Mouse (Mus musculus): ENCODE measurements around the gene Kat2a. TPM values are rescaled to one million over a fixed set of nuclear protein-coding genes. Genes with fewer than 3 reads are reported as not detected.
A peak's percentile ranks its signal among the peaks of the same experiment; 100 is the strongest.

The Kat2a gene
- polyA plus RNA-seq, 1 experiment from 2014 or later = 32.6 TPM

- Histone ChIP-seq H3K27me3 (replicated peaks; ENCODE audit: control insufficient read depth, insufficient read depth, low read length) (peaks cover 4% of the 10 kb centered on the region; the same call in 1 of the 2 replicates), H3K27ac (ENCODE audit: low read depth, low read length) (no peak overlapping the region), H3K9ac (ENCODE audit: low read length) (no peak overlapping the region), H3K4me1 (ENCODE audit: control insufficient read depth, insufficient read depth, low read length) (0 out of 2 replicates have a peak, but pooled peaks cover 3% of the 10 kb centered on the region), H3K4me3 (ENCODE audit: low read depth, low read length) (no peak overlapping the region), H3K36me3 (ENCODE audit: control insufficient read depth, insufficient read depth, low read length) (no peaks in the 10 kb centered on the region), H3K4me2 (ENCODE audit: low read length) (no peak overlapping the region), H3K9me3 (replicated peaks; ENCODE audit: control insufficient read depth, low read length) (no peaks in the 10 kb centered on the region)
- 83% methylated on average over 7 of the region's 7 CpGs for WGBS
- no peak for ATAC-seq
- DNase-seq (ENCODE audit: low spot score) = no peak
Measured at GRCm38 (mm10) chr11:100697921-100698320, 14.3 kb downstream of the Kat2a start.

- peaks cover 14% of the 10 kb centered on the region; the same call in 1 of the 2 replicates for H3K27me3 ChIP-seq (replicated peaks; ENCODE audit: control insufficient read depth, insufficient read depth, low read length)
- H3K4me3 ChIP-seq (ENCODE audit: low read depth, low read length) = no peak overlapping the region
- no peaks in the 10 kb centered on the region for H3K36me3 ChIP-seq (ENCODE audit: control insufficient read depth, insufficient read depth, low read length)
- peaks cover 3% of the 10 kb centered on the region; the same call in 1 of the 2 replicates for H3K4me1 ChIP-seq (ENCODE audit: control insufficient read depth, insufficient read depth, low read length)
- WGBS = 37% methylated on average over 5 of the region's 5 CpGs
- no peak overlapping the region for H3K27ac ChIP-seq (ENCODE audit: low read depth, low read length)
- ATAC-seq (no peak), DNase-seq (ENCODE audit: low spot score) (peak; percentile 51)
- H3K9me3 ChIP-seq (replicated peaks; ENCODE audit: control insufficient read depth, low read length) = no peaks in the 10 kb centered on the region
- H3K9ac ChIP-seq (ENCODE audit: low read length) = no peak overlapping the region
- H3K4me2 ChIP-seq (ENCODE audit: low read length) = no peak overlapping the region
Measured at GRCm38 (mm10) chr11:100694926-100695325, 17.3 kb downstream of the Kat2a start.

DNA sequence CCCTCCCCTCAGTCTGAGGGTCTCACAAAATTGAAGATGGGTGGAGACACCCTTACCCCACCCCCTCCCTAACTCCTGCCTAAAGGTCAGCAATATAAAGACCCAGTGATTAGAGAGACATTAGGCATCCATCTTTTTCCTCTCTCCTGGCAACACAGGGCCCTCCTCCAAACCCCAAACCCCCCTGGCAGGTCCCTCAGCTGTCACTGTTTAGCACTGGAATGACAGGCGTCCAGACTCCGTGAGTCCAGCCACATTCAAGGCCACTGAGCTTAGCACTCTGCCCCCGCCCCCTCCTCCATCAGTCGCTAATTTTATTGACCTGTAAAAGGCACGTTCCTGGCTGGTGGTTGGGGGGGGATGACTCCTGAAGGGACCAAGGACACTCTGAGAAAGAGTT is 19.1 kb downstream of the Kat2a start:
- no peak overlapping the region for H3K9ac ChIP-seq (ENCODE audit: low read length)

DNA sequence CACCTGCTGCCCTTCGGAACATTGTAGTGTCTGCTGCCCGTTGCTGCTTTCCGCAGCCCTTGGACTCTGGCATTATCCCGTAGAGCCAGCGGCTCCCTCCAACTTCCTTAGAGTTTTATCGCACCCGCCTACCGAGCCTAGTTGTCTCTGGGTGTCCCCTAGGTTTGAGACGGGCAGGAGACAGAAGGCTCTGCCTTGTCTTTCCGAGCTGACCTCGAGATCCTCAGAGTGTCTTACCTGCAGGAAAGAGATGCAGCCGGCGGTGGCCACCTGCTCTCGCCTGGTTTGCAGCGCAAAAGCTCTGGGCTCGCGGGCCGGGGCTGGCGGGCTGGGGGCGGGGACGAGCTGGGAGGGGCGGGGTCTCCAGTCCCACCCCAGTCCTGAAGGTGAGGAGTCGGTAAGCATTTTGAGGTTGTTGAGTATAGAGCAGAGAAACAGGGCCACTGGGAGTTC is 20.1 kb downstream of the Kat2a start, which contains the start of gene Zfp385c:
TSS of gene Zfp385c (minus strand) at position 292 of the 453 bp plus-strand sequence.
- H3K9me3 ChIP-seq (replicated peaks; ENCODE audit: control insufficient read depth, low read length) = no peaks in the 10 kb centered on the region
- ATAC-seq (no peak), DNase-seq (ENCODE audit: low spot score) (no peak)
- peak within 1 kb of the TSS; percentile 47 for H3K4me2 ChIP-seq (ENCODE audit: low read length)
- peaks cover 14% of the 10 kb centered on the region; the same call in 1 of the 2 replicates for H3K27me3 ChIP-seq (replicated peaks; ENCODE audit: control insufficient read depth, insufficient read depth, low read length)
- no peak within 1 kb of the TSS for H3K27ac ChIP-seq (ENCODE audit: low read depth, low read length)
- 2% methylated on average over 23 of the region's 23 CpGs for WGBS
- H3K36me3 ChIP-seq (ENCODE audit: control insufficient read depth, insufficient read depth, low read length) = no peaks in the 10 kb centered on the region
- H3K9ac ChIP-seq (ENCODE audit: low read length) = peak within 1 kb of the TSS; percentile 40; the same call in 1 of the 2 replicates
- H3K4me3 ChIP-seq (ENCODE audit: low read depth, low read length) = peak within 1 kb of the TSS; percentile 14; the same call in 1 of the 2 replicates
- H3K4me1 ChIP-seq (ENCODE audit: control insufficient read depth, insufficient read depth, low read length) = peaks cover 3% of the 10 kb centered on the region; the same call in 1 of the 2 replicates

More for the DNA sequence above, 19.1 kb downstream of the Kat2a start:
- no peak for DNase-seq (ENCODE audit: low spot score)
- H3K4me2 ChIP-seq (ENCODE audit: low read length) = no peak overlapping the region
- peaks cover 14% of the 10 kb centered on the region; the same call in 1 of the 2 replicates for H3K27me3 ChIP-seq (replicated peaks; ENCODE audit: control insufficient read depth, insufficient read depth, low read length)
- no peak for ATAC-seq
- H3K4me1 ChIP-seq (ENCODE audit: control insufficient read depth, insufficient read depth, low read length) = peaks cover 3% of the 10 kb centered on the region; the same call in 1 of the 2 replicates
- H3K4me3 ChIP-seq (ENCODE audit: low read depth, low read length) = no peak overlapping the region
- WGBS = 27% methylated on average over 5 of the region's 5 CpGs
- no peaks in the 10 kb centered on the region for H3K36me3 ChIP-seq (ENCODE audit: control insufficient read depth, insufficient read depth, low read length)
- H3K9me3 ChIP-seq (replicated peaks; ENCODE audit: control insufficient read depth, low read length) = no peaks in the 10 kb centered on the region
- no peak overlapping the region for H3K27ac ChIP-seq (ENCODE audit: low read depth, low read length)

DNA sequence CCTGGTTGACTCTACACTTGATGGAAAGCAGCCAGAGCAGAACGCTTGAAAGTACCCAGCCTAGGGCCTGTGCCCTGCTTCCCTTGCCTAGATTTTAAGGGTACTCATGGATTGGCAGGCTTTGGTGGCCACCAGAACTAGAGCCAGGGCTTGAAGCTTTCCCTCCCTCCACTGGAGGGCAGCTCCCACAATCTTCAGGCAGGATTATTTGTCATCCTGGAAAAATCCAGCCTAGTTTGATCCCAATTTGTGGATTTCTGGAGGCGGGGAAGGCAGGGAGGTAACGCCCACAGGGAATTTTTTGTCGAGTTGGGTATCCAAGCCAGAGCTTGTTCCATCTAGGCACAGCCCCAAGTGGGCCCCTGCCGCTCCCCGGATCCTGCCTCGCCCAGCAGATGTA is 21.9 kb downstream of the Kat2a start:
- no peaks in the 10 kb centered on the region for H3K9me3 ChIP-seq (replicated peaks; ENCODE audit: control insufficient read depth, low read length)
- ATAC-seq = no peak
- H3K27ac ChIP-seq (ENCODE audit: low read depth, low read length) = no peak overlapping the region
- H3K4me2 ChIP-seq (ENCODE audit: low read length) = no peak overlapping the region
- no peak overlapping the region for H3K4me3 ChIP-seq (ENCODE audit: low read depth, low read length)
- peaks cover 3% of the 10 kb centered on the region; the same call in 1 of the 2 replicates for H3K4me1 ChIP-seq (ENCODE audit: control insufficient read depth, insufficient read depth, low read length)
- WGBS = 73% methylated on average over 7 of the region's 7 CpGs
- no peak for DNase-seq (ENCODE audit: low spot score)
- no peaks in the 10 kb centered on the region for H3K36me3 ChIP-seq (ENCODE audit: control insufficient read depth, insufficient read depth, low read length)
- H3K27me3 ChIP-seq (replicated peaks; ENCODE audit: control insufficient read depth, insufficient read depth, low read length) = peaks cover 14% of the 10 kb centered on the region; the same call in 1 of the 2 replicates
- H3K9ac ChIP-seq (ENCODE audit: low read length) = no peak overlapping the region

GRCm38 (mm10) chr11:100688443-100688842 is 23.8 kb downstream of the Kat2a start:
- H3K9ac ChIP-seq (ENCODE audit: low read length) = no peak overlapping the region
- no peak for ATAC-seq
- no peaks in the 10 kb centered on the region for H3K9me3 ChIP-seq (replicated peaks; ENCODE audit: control insufficient read depth, low read length)
- H3K27ac ChIP-seq (ENCODE audit: low read depth, low read length) = no peak overlapping the region
- 73% methylated on average over 4 of the region's 4 CpGs for WGBS
- no peak overlapping the region for H3K4me3 ChIP-seq (ENCODE audit: low read depth, low read length)
- H3K27me3 ChIP-seq (replicated peaks; ENCODE audit: control insufficient read depth, insufficient read depth, low read length) = peaks cover 14% of the 10 kb centered on the region; the same call in 1 of the 2 replicates
- H3K4me1 ChIP-seq (ENCODE audit: control insufficient read depth, insufficient read depth, low read length) = peaks cover 3% of the 10 kb centered on the region; the same call in 1 of the 2 replicates
- no peaks in the 10 kb centered on the region for H3K36me3 ChIP-seq (ENCODE audit: control insufficient read depth, insufficient read depth, low read length)
- no peak overlapping the region for H3K4me2 ChIP-seq (ENCODE audit: low read length)
- DNase-seq (ENCODE audit: low spot score) = no peak

DNA sequence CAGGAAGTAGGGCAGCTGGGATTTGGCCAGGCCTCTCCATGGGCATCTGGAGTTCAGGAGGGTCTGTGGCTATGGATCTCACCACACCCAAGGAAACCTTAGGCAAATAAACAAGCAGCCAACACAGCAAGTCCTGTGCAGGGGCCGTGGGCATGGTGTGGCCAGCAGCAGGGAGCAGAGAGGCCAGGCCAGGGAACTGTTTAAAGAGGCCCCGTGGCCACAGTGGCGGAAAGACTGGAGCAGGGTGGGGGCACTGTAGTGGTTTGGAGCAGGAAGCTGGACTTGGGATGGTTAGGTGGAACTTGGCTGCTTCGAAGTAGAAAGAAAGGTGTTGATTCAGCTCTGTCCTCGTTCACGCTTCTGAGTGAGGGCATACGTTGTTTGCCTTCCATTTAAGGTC is 25.0 kb downstream of the Kat2a start:
- Histone ChIP-seq H3K4me1 (ENCODE audit: control insufficient read depth, insufficient read depth, low read length) (peaks cover 2% of the 10 kb centered on the region; the same call in 1 of the 2 replicates), H3K27me3 (replicated peaks; ENCODE audit: control insufficient read depth, insufficient read depth, low read length) (peaks cover 6% of the 10 kb centered on the region; the same call in 1 of the 2 replicates)

GRCm38 (mm10) chr11:100685371-100685770 is 26.9 kb downstream of the Kat2a start:
- Histone ChIP-seq H3K9ac (ENCODE audit: low read length) (no peak overlapping the region), H3K27me3 (replicated peaks; ENCODE audit: control insufficient read depth, insufficient read depth, low read length) (no peaks in the 10 kb centered on the region), H3K4me3 (ENCODE audit: low read depth, low read length) (no peak overlapping the region), H3K4me2 (ENCODE audit: low read length) (no peak overlapping the region), H3K36me3 (ENCODE audit: control insufficient read depth, insufficient read depth, low read length) (no peaks in the 10 kb centered on the region), H3K9me3 (replicated peaks; ENCODE audit: control insufficient read depth, low read length) (no peaks in the 10 kb centered on the region), H3K4me1 (ENCODE audit: control insufficient read depth, insufficient read depth, low read length) (no peaks in the 10 kb centered on the region), H3K27ac (ENCODE audit: low read depth, low read length) (no peak overlapping the region)
- WGBS = 90% methylated on average over 3 of the region's 3 CpGs
- no peak for DNase-seq (ENCODE audit: low spot score)
- ATAC-seq = no peak

More for the DNA sequence above, 25.0 kb downstream of the Kat2a start:
- Histone ChIP-seq H3K4me2 (ENCODE audit: low read length) (no peak overlapping the region), H3K9ac (ENCODE audit: low read length) (no peak overlapping the region), H3K4me3 (ENCODE audit: low read depth, low read length) (no peak overlapping the region), H3K36me3 (ENCODE audit: control insufficient read depth, insufficient read depth, low read length) (no peaks in the 10 kb centered on the region), H3K27ac (ENCODE audit: low read depth, low read length) (no peak overlapping the region), H3K9me3 (replicated peaks; ENCODE audit: control insufficient read depth, low read length) (no peaks in the 10 kb centered on the region)
- ATAC-seq = no peak
- DNase-seq (ENCODE audit: low spot score) = no peak
- 88% methylated on average over 7 of the region's 7 CpGs for WGBS

DNA sequence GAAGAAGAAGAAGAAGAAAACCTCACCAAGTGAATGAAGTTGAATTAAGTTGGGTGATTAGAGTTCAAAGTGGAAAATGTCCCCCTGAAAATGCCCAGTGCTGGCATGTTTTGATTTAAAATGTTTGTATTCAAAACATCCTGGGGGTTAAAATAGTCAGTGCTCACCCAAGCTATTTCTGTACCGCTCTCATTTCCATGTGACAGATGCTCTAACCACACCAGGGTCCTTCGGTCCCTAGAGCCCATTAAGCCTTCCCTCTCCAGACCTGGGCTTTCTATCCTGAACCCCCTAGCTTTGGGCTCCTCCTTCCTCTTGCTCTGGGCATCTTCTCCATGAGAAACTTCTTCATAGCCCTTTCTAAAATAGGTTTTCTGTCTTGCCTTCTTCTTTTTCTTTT is 28.2 kb downstream of the Kat2a start:
- H3K36me3 ChIP-seq (ENCODE audit: control insufficient read depth, insufficient read depth, low read length) = no peaks in the 10 kb centered on the region
- H3K27me3 ChIP-seq (replicated peaks; ENCODE audit: control insufficient read depth, insufficient read depth, low read length) = no peaks in the 10 kb centered on the region
- H3K4me1 ChIP-seq (ENCODE audit: control insufficient read depth, insufficient read depth, low read length) = no peaks in the 10 kb centered on the region
- no peak overlapping the region for H3K4me2 ChIP-seq (ENCODE audit: low read length)
- no peak overlapping the region for H3K27ac ChIP-seq (ENCODE audit: low read depth, low read length)
- no peak for ATAC-seq
- no peaks in the 10 kb centered on the region for H3K9me3 ChIP-seq (replicated peaks; ENCODE audit: control insufficient read depth, low read length)
- 90% methylated on average over 2 of the region's 2 CpGs for WGBS
- no peak overlapping the region for H3K4me3 ChIP-seq (ENCODE audit: low read depth, low read length)
- H3K9ac ChIP-seq (ENCODE audit: low read length) = no peak overlapping the region
- DNase-seq (ENCODE audit: low spot score) = no peak

All from forebrain, embryonic 14.5 days (tissue).